Mouse (Mus musculus) forebrain, embryonic 16.5 days (tissue): ENCODE data around the gene Sds. TPM values are rescaled to one million over a fixed set of nuclear protein-coding genes. Genes with fewer than 3 reads are reported as not detected.

Experiments used
- polyA plus RNA-seq: library from polyadenylated mRNA; unstranded; fragments of >200 nt; fragmentation: Nextera tagmentation; extraction: Ambion mirVana; gene quantifications from 2 replicates; pipeline ENCODE4 v1.2.1, GENCODE M21; 2015

The Sds gene
- polyA plus RNA-seq, 1 experiment from 2014 or later = not detected

Other genes with a start within 250 kb of the Sds start
- 3.8 and 7.0 TPM in 2 replicates for gene Lhx5, start 44.8 kb upstream of the Sds start, polyA plus RNA-seq
- 1.9 and 2.3 TPM in 2 replicates for gene Sdsl, start 3.7 kb upstream of the Sds start, polyA plus RNA-seq
- 22.9 and 24.6 TPM in 2 replicates for gene Plbd2, start 27.1 kb downstream of the Sds start, polyA plus RNA-seq
- gene Slc8b1, start 34.6 kb downstream of the Sds start, polyA plus RNA-seq = 1.9 and 2.0 TPM in 2 replicates
- gene Tpcn1, start 112.1 kb downstream of the Sds start, polyA plus RNA-seq = 15.4 and 18.3 TPM in 2 replicates
- 0.98 and 1.0 TPM in 2 replicates for gene Iqcd, start 112.5 kb downstream of the Sds start, polyA plus RNA-seq
- gene Rita1, start 136.1 kb downstream of the Sds start, polyA plus RNA-seq = 21.2 and 26.9 TPM in 2 replicates
- gene Ddx54, start 136.2 kb downstream of the Sds start, polyA plus RNA-seq = 49.2 and 49.3 TPM in 2 replicates
- gene Cfap73, start 157.7 kb downstream of the Sds start, polyA plus RNA-seq = 0.39 and 0.46 TPM in 2 replicates
- gene Rasal1, start 172.3 kb downstream of the Sds start, polyA plus RNA-seq = 5.3 and 6.3 TPM in 2 replicates
- gene Dtx1, start 235.4 kb downstream of the Sds start, polyA plus RNA-seq = 43.4 and 44.1 TPM in 2 replicates